Mouse (Mus musculus) embryonic facial prominence, embryonic 10.5 days (tissue): ENCODE data around the gene Gm14139. TPM values are rescaled to one million over a fixed set of nuclear protein-coding genes. Genes with fewer than 3 reads are reported as not detected.
"Not testable (repeated sequence)": the region's sequence is repeated elsewhere in the genome, so short reads cannot be mapped to it uniquely, and the experiment has no call there.

Source experiments
- DNase-seq: peaks from one replicate; pipeline ENCODE4 v3.0.0-alpha.2; 2017; ENCODE audit warnings: low spot score
- H3K27ac ChIP-seq: fragments of 300-500 bp; sonication (generic); replicated peaks from 2 replicates; pipeline ENCODE4 v1.5.1; 2016; ENCODE audit warnings: mild to moderate bottlenecking
- H3K27me3 ChIP-seq: fragments of 300-500 bp; sonication (generic); replicated peaks from 2 replicates; pipeline ENCODE4 v1.6.1; 2016; ENCODE audit warnings: low read depth, mild to moderate bottlenecking; ENCODE audit not compliant: poor library complexity, severe bottlenecking
- H3K36me3 ChIP-seq: fragments of 300-500 bp; sonication (generic); replicated peaks from 2 replicates; pipeline ENCODE4 v1.6.1; 2016; ENCODE audit warnings: mild to moderate bottlenecking, moderate library complexity
- H3K4me1 ChIP-seq: fragments of 300-500 bp; sonication (generic); 2 replicates; pipeline ENCODE4 v1.6.1; 2016
- H3K4me3 ChIP-seq: fragments of 300-500 bp; sonication (generic); 2 replicates; pipeline ENCODE4 v1.5.1; 2016; ENCODE audit warnings: mild to moderate bottlenecking, moderate library complexity
- H3K9me3 ChIP-seq: fragments of 300-500 bp; sonication (generic); 2 replicates; pipeline ENCODE4 v1.6.1; 2016; ENCODE audit warnings: mild to moderate bottlenecking
- WGBS: fragments of 180-500 bp; shearing (Covaris S2); methylation state at CpG from one replicate; pipeline ENCODE4 v1.1.7; 2016; 5-methylcytosine and 5-hydroxymethylcytosine counted together
- polyA plus RNA-seq: library from polyadenylated mRNA; unstranded; fragments of >200 nt; fragmentation: Nextera tagmentation; extraction: Ambion mirVana; gene quantifications from 2 replicates; pipeline ENCODE4 v1.2.1, GENCODE M21; 2016

Gene Gm14139
- polyA plus RNA-seq = not detected in 2 replicates

DNA sequence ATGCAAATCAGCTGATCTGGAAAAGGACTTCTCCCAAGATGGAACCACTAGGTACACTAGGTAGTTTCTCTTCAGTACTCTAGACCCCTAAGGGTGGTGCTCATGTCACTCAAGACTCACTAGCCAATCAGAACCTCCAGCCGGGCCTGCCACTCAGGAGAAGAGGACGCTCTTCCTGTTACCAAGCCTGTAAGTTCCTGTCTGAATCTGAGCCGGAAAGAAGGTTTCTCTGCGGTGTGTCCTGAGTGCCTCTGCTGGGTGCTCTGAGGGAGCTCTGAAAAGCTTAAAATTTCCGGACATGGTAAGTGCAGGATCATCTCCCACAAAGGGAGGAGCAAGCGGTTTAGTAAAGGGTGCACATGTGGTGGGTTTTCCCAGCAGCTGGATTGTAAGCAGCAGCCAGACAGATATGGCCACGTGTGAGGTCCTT is at the start of gene Gm14139:
Gene Gm14139 (plus strand): TSS at position 186 of the 430 bp plus-strand sequence.
- not testable (repeated sequence) for H3K27me3 ChIP-seq, H3K36me3 ChIP-seq, DNase-seq, H3K4me3 ChIP-seq, H3K27ac ChIP-seq, H3K4me1 ChIP-seq
- 76% methylated on average over 7 of the region's 7 CpGs for WGBS
- H3K9me3 ChIP-seq = peaks cover 11% of the 10 kb centered on the region

DNA sequence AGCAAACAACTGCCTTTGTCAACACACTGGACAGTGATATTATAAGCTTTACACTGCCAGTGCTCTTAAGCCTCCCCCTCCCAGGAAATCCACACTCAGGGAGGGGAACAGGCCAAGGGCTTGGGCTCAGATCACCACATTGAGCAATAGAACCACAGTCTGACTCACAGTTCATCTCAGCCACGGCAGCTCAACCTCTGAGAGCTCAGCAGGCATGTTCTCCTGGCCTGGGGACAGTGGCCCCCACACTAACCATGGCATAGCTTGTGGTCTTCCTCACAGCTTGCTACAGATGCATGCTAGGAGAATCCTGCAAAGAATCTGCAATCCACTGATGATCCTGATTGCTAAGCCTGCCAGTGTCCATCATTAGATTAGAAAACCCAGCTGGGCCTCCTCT is 49.6 kb upstream of the Gm14139 start:
- H3K4me3 ChIP-seq, H3K4me1 ChIP-seq, H3K27ac ChIP-seq, DNase-seq, H3K27me3 ChIP-seq: not testable (repeated sequence)
- H3K36me3 ChIP-seq = peaks cover 50% of the 10 kb centered on the region
- 77% methylated on average over 1 of the region's 1 CpGs for WGBS
- peaks cover 29% of the 10 kb centered on the region for H3K9me3 ChIP-seq

DNA sequence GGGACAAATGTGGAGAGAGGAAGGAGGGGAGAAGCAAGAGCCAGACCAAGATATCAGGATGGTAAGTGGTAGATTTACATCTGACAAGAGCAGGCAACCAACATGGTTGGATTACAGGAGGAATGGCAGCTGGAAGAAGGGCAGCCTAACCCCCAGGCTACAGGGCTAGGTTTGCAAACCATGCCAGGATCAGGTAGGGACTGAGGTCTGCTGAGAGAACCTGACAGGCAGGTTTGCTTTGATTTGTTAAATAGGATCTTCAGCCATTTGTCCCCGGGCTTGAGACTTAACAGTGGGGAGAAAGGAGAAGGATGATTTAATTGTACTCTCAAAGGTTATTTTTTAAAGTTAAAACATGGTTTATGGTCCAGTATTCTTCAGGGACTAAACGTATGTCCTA is 48.8 kb upstream of the Gm14139 start:
- Histone ChIP-seq H3K36me3 (peaks cover 49% of the 10 kb centered on the region), H3K9me3 (peaks cover 28% of the 10 kb centered on the region), H3K4me3 (no peak overlapping the region), H3K27ac (no peak overlapping the region), H3K27me3 (no peaks in the 10 kb centered on the region), H3K4me1 (peaks cover 6% of the 10 kb centered on the region)
- DNase-seq = no peak
- 81% methylated on average over 2 of the region's 2 CpGs for WGBS

DNA sequence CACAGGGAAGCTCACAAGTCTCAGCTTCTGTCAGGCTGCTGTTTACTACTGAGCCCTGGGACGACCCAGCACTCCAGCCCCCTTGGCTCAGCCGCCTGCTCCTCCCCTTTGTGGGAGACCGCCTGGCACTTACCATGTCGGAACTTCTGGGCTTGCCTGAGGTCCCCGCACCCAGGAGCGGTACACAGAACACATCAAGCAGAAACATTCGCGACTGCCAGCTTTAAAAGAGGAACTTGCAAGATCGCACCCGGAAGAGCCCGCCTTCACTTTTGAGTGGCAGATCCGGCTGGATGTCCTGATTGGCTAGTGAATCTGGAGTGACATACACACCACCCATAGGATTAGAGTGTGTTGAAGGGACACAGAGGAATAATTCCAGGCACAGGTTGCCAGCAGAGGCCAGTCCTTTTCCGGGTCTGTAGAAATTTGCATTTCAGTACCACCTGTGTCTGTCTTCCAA is 45.1 kb upstream of the Gm14139 start, which contains the start of gene Zfp120:
Gene Zfp120 (minus strand): TSS at position 274 of the 463 bp plus-strand sequence.
- peak within 1 kb of the TSS; percentile 84 for H3K27ac ChIP-seq

DNA sequence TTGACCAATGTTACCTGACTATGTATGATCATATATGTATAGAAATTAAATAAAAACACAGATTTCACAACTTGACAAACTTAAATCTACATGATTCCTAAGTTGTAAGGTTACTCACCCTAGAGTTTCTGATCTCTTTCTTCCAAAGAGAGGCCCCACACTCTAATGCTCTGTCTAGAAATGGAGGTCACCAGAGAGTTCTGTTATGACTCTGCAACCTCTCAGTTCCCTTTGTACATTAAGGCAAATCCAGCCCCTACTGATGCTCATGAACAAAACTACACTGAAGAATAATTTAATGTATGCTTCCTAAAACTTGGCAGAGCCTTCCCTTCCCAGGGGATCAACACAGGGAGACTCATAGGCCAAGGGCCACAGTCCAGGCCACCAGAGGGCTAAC is 14.9 kb upstream of the Gm14139 start:
- H3K4me3 ChIP-seq = no peak overlapping the region
- 0 out of 2 replicates have a peak, but pooled peaks cover 3% of the 10 kb centered on the region for H3K9me3 ChIP-seq
- no peaks in the 10 kb centered on the region for H3K27me3 ChIP-seq
- DNase-seq = no peak
- H3K27ac ChIP-seq = no peak overlapping the region
- H3K36me3 ChIP-seq = no peaks in the 10 kb centered on the region
- H3K4me1 ChIP-seq = no peaks in the 10 kb centered on the region

More for the DNA sequence above, 45.1 kb upstream of the Gm14139 start, which contains the start of gene Zfp120:
- Histone ChIP-seq H3K36me3 (peaks cover 20% of the 10 kb centered on the region), H3K9me3 (peaks cover 4% of the 10 kb centered on the region), H3K27me3 (no peaks in the 10 kb centered on the region), H3K4me1 (peaks cover 6% of the 10 kb centered on the region), H3K4me3 (peak within 1 kb of the TSS; percentile 88)
- DNase-seq = peak; percentile 85
- under 1% methylated on average over 13 of the region's 13 CpGs for WGBS

DNA sequence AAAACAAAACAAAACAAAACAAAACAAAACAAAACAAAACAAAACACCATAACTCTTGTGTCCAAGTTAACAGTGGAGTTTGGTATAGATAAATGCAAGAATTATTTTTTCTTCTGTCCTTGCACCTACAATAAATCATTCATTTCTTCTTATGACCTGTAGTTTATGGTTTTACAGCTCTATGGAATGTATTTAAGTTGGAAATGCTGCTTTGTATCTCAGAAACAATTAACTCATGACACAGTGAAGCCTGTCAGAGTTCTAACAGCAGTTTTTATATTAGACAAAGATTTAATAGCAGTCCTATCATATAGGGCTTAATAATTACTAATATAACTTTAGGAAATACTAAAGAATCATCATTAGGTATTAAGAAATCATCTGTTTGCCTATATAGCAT is 7.7 kb upstream of the Gm14139 start:
- Histone ChIP-seq H3K36me3 (no peaks in the 10 kb centered on the region), H3K9me3 (peaks cover 11% of the 10 kb centered on the region)

DNA sequence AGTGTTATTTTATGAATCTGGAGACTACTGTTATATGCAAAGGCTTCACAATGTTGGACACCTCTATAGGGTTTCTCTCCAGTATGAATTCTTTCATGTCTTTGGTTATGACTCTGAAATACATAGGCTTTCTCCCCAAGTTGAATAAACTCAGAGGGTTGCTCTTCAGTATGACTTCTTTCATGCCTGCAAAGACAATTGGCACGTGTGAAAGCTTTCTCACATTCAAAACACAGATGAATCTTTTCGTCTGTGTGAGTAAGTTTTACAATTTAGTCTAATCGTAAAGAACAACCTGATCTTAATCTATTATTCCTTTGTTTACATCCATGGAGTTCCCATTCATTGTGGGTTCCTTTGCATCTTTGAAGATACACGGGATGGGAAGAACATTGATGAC is 2.0 kb upstream of the Gm14139 start, which contains the start of gene Gm10770:
Gene Gm10770 (minus strand): TSS at position 101 of the 400 bp plus-strand sequence.
- not testable (repeated sequence) for H3K4me3 ChIP-seq, H3K4me1 ChIP-seq, DNase-seq, H3K27me3 ChIP-seq, H3K36me3 ChIP-seq, H3K27ac ChIP-seq
- WGBS = 79% methylated on average over 4 of the region's 4 CpGs
- H3K9me3 ChIP-seq = peaks cover 16% of the 10 kb centered on the region

More for the DNA sequence above, 7.7 kb upstream of the Gm14139 start:
- H3K27me3 ChIP-seq = no peaks in the 10 kb centered on the region
- no peaks in the 10 kb centered on the region for H3K4me1 ChIP-seq
- no peak overlapping the region for H3K27ac ChIP-seq
- no peak for DNase-seq
- no peak overlapping the region for H3K4me3 ChIP-seq

DNA sequence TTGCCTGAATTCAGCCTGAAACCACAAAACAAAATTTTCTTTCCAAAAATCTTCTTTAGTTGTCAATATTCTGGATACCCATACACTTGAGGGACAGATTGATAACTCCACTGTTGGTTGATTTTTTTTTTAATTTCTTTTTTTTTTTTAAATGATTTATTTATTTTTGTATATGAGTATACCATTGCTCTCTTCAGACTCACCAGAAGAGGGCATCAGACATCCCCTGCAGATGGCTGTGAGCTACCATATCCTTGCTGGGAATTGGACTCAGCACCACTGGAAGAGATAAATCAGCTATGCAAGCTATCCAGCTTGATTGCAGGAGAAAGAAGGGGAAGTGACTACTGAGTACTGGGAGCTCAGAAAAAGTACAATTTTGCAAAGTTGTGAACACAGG is 509 bp upstream of the Gm14139 start:
- not testable (repeated sequence) for H3K27ac ChIP-seq, H3K36me3 ChIP-seq, H3K4me1 ChIP-seq, DNase-seq, H3K27me3 ChIP-seq, H3K4me3 ChIP-seq
- peaks cover 11% of the 10 kb centered on the region for H3K9me3 ChIP-seq

DNA sequence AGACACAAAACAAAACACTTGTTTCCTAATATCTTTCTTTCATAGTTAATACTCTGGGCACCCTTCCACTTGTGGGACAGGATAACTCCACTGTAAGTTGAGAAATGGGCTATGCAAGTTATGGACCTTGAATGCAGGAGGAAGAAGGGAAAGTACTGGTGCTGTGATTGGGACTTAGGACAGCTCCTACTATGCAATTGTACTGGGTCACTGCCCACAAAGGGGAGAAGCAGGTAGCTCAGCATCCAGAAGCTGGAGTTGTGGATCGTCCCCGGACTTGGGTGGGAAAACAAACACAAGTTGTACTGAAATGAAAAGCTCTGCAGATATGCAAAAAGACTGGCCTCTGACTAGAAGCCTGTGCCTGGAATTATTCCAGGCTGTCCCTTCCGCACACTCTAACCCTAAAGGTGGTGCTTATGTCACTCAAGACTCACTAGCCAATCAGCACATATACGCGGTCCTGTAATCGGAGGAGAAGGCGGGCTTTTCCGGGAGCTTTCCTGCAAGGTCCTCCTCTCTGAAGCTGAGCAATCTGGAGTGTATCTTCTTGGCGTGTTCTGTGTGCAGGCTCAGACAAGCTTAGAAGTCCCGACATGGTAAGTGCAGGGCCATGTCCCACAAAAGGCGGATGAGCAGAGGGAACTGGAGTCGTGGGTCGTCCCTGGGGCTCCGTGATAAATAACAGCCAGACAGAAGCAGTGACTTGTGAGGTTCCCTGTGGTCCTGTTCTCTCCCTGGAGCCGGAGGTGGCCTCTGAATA is 36.2 kb downstream of the Gm14139 start, which contains the start of gene Zfp937:
Gene Zfp937 (plus strand): TSS at position 474 of the 763 bp plus-strand sequence.
- H3K9me3 ChIP-seq, H3K27me3 ChIP-seq, H3K4me1 ChIP-seq, H3K36me3 ChIP-seq: not testable (repeated sequence)
- DNase-seq = peak; percentile 69
- Histone ChIP-seq H3K27ac (peak within 1 kb of the TSS; percentile 82), H3K4me3 (peak within 1 kb of the TSS; percentile 57)
- 1% methylated on average over 15 of the region's 15 CpGs for WGBS

DNA sequence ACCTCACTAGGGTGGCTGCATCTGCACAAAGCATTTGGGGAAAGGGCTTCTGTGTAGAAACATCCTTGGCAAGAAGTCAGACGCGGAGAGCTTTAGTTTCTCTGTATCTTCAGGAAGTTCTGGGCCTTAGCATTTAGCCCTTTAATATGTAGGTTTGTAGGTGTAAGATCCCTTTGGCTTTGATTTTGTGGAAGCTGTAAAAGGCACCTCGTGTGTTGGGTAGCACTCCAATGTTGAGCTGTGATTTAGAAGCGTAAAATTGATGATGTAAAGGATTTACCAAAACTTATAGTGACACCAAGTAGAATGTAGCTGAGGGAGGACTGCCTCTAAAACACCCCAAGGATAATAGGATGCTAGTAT is 36.8 kb downstream of the Gm14139 start:
- DNase-seq, H3K4me1 ChIP-seq, H3K36me3 ChIP-seq, H3K9me3 ChIP-seq, H3K27me3 ChIP-seq: not testable (repeated sequence)
- Histone ChIP-seq H3K4me3 (peak overlapping the region; percentile 57), H3K27ac (peak overlapping the region; percentile 82)
- 23% methylated on average over 4 of the region's 4 CpGs for WGBS

DNA sequence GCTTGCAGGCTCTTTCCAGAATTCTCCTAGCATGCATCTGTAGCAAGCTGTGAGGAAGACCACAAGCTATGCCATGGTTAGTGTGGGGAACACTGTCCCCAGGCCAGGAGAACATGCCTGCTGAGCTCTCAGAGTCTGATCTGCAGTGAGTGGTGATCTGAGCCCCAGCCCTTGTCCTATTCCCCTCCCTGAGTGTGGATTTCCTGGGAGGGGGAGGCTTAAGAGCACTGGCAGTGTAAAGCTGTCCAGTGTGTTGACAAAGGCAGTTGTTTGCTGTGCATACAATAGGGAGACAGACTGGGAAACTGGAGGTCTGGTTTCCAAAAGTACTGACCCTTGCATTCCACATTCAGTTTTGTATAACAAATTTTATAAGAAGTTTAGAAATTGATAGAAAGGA is 41.7 kb downstream of the Gm14139 start:
- H3K4me1 ChIP-seq, DNase-seq, H3K27me3 ChIP-seq, H3K36me3 ChIP-seq, H3K4me3 ChIP-seq, H3K9me3 ChIP-seq, H3K27ac ChIP-seq: not testable (repeated sequence)
